Mouse (Mus musculus) bone marrow macrophage, adult 2 months (primary cell): ENCODE data around the gene Cacna1h. TPM values are rescaled to one million over a fixed set of nuclear protein-coding genes. Genes with fewer than 3 reads are reported as not detected.

Experiments
- H3K27ac ChIP-seq: 2 replicates; pipeline ENCODE4 v1.5.1; 2012; ENCODE audit warnings: low read depth, low read length; ENCODE audit not compliant: insufficient read depth
- H3K4me1 ChIP-seq: 2 replicates; pipeline ENCODE4 v1.6.1; 2012; ENCODE audit warnings: low read length; ENCODE audit not compliant: control insufficient read depth, insufficient read depth
- H3K4me3 ChIP-seq: 2 replicates; pipeline ENCODE4 v1.5.1; 2012; ENCODE audit warnings: mild to moderate bottlenecking, low read length, moderate library complexity; ENCODE audit not compliant: insufficient read depth
- CTCF ChIP-seq: IDR thresholded peaks from 2 replicates; pipeline ENCODE4 v1.5.1; 2012; ENCODE audit warnings: low read depth, mild to moderate bottlenecking, low read length, moderate library complexity
- POLR2A ChIP-seq: IDR thresholded peaks from 2 replicates; pipeline ENCODE4 v1.6.1; 2012; ENCODE audit warnings: mild to moderate bottlenecking, low read depth, low read length, borderline replicate concordance
- polyA plus RNA-seq: library from polyadenylated mRNA; stranded (reverse); fragments of >200 nt; gene quantifications from 2 replicates; pipeline ENCODE4 v1.2.4, GENCODE M21; 2012; ENCODE audit not compliant: missing spikeins, insufficient read depth, insufficient read length

The Cacna1h gene
- not detected in 2 replicates for polyA plus RNA-seq

DNA sequence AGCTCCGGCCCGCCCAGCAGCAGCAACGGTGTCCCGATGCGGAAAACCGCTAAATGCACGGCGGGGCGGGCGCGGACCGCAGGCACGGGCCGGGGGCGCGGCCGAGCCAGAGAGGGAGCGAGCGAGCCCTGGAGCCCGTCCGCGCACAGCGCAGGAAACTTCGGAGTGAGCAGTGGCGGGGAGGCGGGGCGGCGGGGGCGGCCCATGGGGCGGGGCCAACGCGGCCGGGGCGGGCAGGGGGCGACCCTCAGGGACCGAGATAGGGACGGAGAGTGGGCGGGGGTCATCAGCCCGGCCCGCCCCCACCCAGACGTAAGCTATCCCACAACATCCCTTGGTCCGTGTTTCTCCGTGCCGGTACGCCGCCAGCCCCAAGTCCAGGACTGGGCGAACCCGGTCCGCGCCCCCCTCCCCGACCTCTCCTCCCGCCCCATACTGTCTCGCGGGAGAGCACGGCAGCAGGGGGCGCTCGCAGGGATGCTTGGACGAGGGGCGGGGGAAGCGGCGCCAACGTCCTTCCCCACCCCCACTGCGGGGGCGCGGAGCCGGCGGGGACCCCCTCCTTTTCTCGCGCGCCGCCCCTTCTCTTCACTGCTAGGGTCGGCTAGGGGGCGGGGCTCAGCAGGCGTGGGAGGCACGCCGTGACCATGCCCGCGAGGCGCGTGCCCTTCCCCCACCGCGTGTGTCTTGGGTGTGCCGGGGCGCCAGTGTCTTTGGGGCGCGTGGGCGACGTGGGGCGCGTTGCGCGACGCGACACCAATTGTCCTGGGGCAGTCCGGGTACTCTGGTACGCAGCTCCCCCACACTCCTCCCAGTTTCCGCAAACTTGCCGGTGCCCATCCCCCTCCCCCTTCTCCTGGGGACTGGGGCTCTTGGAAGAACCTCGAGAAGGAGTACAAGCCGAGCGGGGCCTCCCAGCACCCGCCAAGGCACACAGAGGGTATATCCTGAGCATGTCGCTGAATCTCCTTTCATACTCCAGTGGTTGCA is at the start of gene Cacna1h:
TSS of gene Cacna1h (minus strand) at position 167 of the 990 bp plus-strand sequence.
- Histone ChIP-seq H3K27ac (no peak within 1 kb of the TSS), H3K4me1 (no peaks in the 10 kb centered on the region), H3K4me3 (no peak within 1 kb of the TSS)
- TF ChIP-seq CTCF (no peak), POLR2A (no peak)

- H3K4me1 ChIP-seq, result no peaks in the 10 kb centered on the region
- no peak overlapping the region for H3K4me3 ChIP-seq
- TF ChIP-seq POLR2A (no peak), CTCF (no peak)
- H3K27ac ChIP-seq, result no peak overlapping the region
Measured at GRCm38 (mm10) chr17:25482092-25482491, 48.5 kb upstream of the Cacna1h start.

DNA sequence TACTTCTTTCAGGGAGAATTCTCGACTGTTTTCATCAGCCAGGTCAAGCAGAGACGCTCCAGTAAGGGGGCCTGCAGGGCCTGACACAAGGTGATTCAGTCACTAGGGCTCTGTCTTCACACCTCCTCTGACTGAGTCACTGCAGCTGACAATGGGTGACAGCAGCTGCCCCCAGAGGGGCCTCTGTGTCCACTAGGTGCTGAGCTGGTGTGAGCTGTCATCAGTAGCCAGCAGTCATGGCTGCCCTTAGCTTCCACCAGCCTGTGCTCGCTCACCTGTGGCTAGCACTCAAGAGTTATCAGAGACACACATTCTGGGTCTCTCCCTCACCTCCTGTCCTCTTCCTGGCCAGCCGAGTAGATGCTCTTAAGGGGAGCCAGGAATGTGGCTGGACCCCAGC is 47.2 kb upstream of the Cacna1h start:
- no peak overlapping the region for H3K27ac ChIP-seq
- H3K4me1 ChIP-seq, result no peaks in the 10 kb centered on the region
- H3K4me3 ChIP-seq, result no peak overlapping the region
- no peak for TF ChIP-seq POLR2A
- no peak for TF ChIP-seq CTCF

- Histone ChIP-seq H3K27ac (no peak overlapping the region), H3K4me3 (no peak overlapping the region), H3K4me1 (no peaks in the 10 kb centered on the region)
- TF ChIP-seq POLR2A (no peak), CTCF (no peak)
Measured at GRCm38 (mm10) chr17:25480152-25480551, 46.6 kb upstream of the Cacna1h start.

DNA sequence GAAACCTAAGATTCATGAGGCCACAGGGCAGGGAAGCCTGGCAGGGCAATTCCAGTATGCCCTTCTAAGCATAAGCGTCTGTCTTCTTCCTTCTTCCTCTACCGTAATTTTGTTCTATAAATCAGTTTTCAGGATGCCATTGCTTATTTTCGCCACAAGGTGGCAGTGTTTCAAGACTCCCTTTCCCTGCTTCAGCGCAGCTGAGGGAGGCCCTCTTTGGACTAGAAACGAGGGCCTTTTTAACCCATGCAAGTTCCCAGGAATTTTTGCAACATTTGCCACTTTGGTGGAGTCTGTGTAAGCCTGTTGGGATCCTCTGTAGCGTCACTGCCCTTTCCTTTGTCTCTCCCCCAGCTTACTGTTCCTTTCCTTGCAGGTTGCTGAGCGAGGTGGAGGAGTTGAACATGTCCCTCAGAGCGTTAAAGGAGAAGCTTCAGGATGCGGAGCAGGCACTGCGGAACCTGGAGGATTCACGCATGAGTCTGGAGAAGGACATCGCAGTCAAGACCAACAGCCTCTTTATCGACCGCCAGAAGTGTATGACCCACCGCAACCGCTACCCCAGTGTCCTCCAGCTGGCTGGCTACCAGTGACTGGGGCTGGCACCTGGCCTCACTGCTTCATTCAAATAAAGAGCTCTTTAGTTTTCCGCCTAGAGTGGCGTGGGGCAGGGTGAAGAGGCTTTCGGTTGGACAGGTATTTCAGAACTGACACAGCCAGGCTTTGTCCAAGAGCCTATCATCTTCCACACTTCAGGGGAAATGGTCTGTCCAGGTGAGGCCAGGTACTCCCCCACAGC is 42.6 kb upstream of the Cacna1h start:
- TF ChIP-seq CTCF (peak; percentile 47; the same call in 1 of the 2 replicates), POLR2A (no peak)
- no peak overlapping the region for H3K4me3 ChIP-seq
- no peaks in the 10 kb centered on the region for H3K4me1 ChIP-seq
- H3K27ac ChIP-seq, result no peak overlapping the region

- peak; percentile 66 for TF ChIP-seq CTCF
- no peak for TF ChIP-seq POLR2A
- Histone ChIP-seq H3K4me3 (peak overlapping the region; percentile 22), H3K4me1 (no peaks in the 10 kb centered on the region), H3K27ac (no peak overlapping the region)
Measured at GRCm38 (mm10) chr17:25474330-25475077, 40.9 kb upstream of the Cacna1h start.

DNA sequence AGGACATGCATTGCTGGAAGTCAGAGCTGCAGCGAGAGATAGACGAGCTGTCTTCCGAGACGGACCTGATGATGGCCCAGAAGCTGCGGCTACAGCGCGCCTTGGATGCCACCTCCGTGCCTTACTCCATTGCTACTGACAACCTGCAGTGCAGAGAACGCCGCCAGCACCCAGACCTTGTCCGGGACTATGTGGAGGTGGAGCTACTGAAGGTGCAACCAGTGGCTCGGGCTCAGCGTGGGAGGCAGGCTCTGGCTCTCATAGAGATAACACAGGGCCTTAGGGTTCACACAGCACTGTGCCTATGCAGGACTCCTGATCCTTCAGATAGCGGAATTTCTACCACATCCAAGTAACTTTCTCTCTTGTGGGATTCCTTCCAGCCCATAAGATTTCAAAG is 38.5 kb upstream of the Cacna1h start:
- H3K4me1 ChIP-seq, result no peaks in the 10 kb centered on the region
- H3K4me3 ChIP-seq, result no peak overlapping the region
- TF ChIP-seq CTCF (no peak), POLR2A (no peak)
- no peak overlapping the region for H3K27ac ChIP-seq

GRCm38 (mm10) chr17:25471418-25471817 is 37.8 kb upstream of the Cacna1h start:
- Histone ChIP-seq H3K4me1 (no peaks in the 10 kb centered on the region), H3K4me3 (no peak overlapping the region), H3K27ac (no peak overlapping the region)
- TF ChIP-seq CTCF (no peak), POLR2A (no peak)

DNA sequence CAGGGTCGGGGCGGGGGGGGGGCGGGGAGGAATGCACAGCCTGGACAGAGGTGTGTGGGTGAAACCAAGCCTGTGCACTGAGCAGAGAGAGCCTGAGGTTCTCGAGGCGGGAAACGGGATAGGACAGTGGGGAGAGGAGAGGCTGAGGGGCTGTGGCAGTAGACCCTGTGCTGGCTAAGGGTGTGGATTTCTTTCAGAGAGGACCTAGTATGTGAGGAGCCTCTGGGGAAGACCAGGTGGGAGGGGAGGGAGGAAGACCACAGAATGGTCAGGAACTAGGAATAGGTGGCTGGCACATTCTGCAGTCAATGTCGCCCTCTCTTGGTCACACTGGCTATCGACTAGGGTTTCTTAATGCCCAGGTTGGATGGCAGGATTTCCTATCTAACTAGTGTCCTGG is 36.2 kb upstream of the Cacna1h start:
- Histone ChIP-seq H3K4me3 (no peak overlapping the region), H3K27ac (no peak overlapping the region), H3K4me1 (no peaks in the 10 kb centered on the region)
- TF ChIP-seq CTCF, result peak; percentile 49
- no peak for TF ChIP-seq POLR2A
